Mouse (Mus musculus): ENCODE data around the gene Pigw. TPM values are rescaled to one million over a fixed set of nuclear protein-coding genes. Genes with fewer than 3 reads are reported as not detected.

Pigw gene
- total and polyA plus RNA-seq, 3 experiments, result 2.7 to 3.5 TPM; not detected in 1

DNA sequence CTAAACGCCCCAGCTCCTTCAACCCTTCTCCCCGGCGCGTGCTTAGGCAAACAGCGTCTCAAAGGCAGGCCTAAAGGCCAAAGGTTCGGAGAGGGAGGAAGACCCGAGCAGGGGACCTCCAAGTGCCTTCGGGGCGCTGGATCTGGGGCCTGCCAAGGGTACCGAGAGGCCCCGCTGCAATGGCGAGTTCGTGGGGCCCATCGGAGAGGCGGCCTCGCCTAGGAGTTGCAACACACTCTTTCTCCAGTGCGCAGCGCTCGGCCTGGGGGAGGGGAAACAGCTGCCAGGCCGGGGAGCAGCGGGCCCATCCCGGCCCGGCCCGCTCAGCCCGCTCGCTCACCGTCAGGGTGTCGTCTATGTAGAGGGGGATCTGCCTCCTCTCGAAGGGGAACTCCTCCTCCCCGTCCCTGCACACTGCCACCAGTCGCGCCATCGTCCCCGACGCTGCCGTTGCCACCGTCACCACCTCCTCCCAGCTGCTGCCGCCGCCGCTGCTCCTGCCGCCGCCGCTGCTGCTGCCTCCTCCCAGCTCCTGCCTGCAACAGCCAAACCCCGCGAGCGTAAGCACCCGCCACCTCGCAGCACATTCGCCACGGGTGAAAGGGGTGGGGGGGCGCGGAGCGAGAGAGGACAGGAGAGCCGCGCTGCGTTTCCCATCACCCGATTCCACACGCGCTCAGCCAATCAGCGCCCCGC lies 10.4 kb downstream of the Pigw start (continued):
- no peak for TF ChIP-seq NRF1 (IDR thresholded peaks at IDR 0.05; ENCODE audit: insufficient read depth, low read depth, low read length, poor library complexity, severe bottlenecking)
- no peak for TF ChIP-seq TAL1 (IDR thresholded peaks at IDR 0.05; ENCODE audit: low read length)
- no peak for TF ChIP-seq JUND (IDR thresholded peaks at IDR 0.05; ENCODE audit: low read depth, low read length)
- TF ChIP-seq MAFK (IDR thresholded peaks at IDR 0.05; ENCODE audit: borderline replicate concordance, low read depth, low read length), result no peak

DNA sequence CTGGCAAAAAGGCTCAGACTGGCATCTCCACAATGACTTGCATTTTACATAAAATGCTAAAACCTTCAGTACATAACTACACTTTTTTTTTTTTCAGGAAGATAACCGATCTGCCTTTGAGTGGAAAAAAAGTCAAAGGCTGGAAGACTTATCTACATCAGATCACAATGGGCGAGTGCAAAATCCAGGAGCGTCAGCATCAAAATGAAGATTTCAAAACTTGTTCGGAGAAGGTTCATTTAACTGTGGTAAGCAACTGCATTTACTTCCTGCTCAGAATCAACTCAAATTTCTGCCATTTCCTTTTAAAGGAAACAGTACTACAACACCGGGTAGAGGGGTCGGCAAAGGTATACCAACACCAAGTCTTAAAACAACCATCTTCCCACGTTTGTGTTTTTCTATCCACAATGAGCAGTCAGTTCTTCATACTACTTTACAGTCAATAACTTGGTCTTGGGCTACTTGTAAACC lies 11.3 kb downstream of the Pigw start:
- Histone ChIP-seq H3K9me3 (replicated peaks; ENCODE audit: insufficient read depth, low read length) (no peaks in the 10 kb centered on the region), H3K27ac (ENCODE audit: control insufficient read depth, low read depth, low read length) (peak overlapping the region; percentile 70), H3K36me3 (ENCODE audit: control insufficient read depth in 1 of 2, insufficient read depth in 2 of 2, low read length in 2 of 2) (peaks cover 27 to 55% of the 10 kb centered on the region in 2 experiments), H3K4me3 (ENCODE audit: control insufficient read depth in 1 of 2, insufficient read depth in 1 of 2, low read depth in 2 of 2, low read length in 2 of 2) (peak overlapping the region; percentile 97 to 98), H3K4me1 (ENCODE audit: control insufficient read depth in 1 of 2, insufficient read depth in 2 of 2, low read length in 2 of 2) (peaks cover 16 to 43% of the 10 kb centered on the region in 2 experiments), H3K27me3 (ENCODE audit: control insufficient read depth in 1 of 2, insufficient read depth in 2 of 2, low read length in 2 of 2) (no peaks in the 10 kb centered on the region), H3K79me2 (ENCODE audit: control insufficient read depth, insufficient read depth, low read length, poor library complexity) (peaks cover 60% of the 10 kb centered on the region), H3K9ac (ENCODE audit: control insufficient read depth, low read depth, low read length, poor library complexity, severe bottlenecking) (peak overlapping the region; percentile 95)
- TF ChIP-seq TAL1 (IDR thresholded peaks at IDR 0.05; ENCODE audit: low read length) (no peak), E2F4 (IDR thresholded peaks at IDR 0.05; ENCODE audit: borderline replicate concordance, low read depth, low read length) (no peak), GABPA (IDR thresholded peaks at IDR 0.05; ENCODE audit: low read depth, low read length) (peak; percentile 45; the same call in 1 of the 2 replicates), MYC (IDR thresholded peaks at IDR 0.05; ENCODE audit: low read depth, low read length) (peak; percentile 51), EP300 (IDR thresholded peaks at IDR 0.05; ENCODE audit: low read depth in 1 of 2, low read length in 2 of 2) (peak; percentile 39 to 75; a peak in 3 of 4 replicates), ELF1 (IDR thresholded peaks at IDR 0.05; ENCODE audit: low read depth, low read length) (peak; percentile 44; the same call in 1 of the 2 replicates), GATA1 (IDR thresholded peaks at IDR 0.05; ENCODE audit: low read depth, low read length) (peak; percentile 74), ETS1 (IDR thresholded peaks at IDR 0.05; ENCODE audit: low read depth, low read length) (peak; percentile 24; the same call in 1 of the 2 replicates), ZC3H11A (IDR thresholded peaks at IDR 0.05; ENCODE audit: low read depth, low read length) (no peak), USF1 (IDR thresholded peaks at IDR 0.05; ENCODE audit: low read depth, low read length) (no peak), CTCF (IDR thresholded peaks at IDR 0.05 in 2 of 3, conservative IDR thresholded peaks at IDR 0.05 in 1 of 3; ENCODE audit: control insufficient read depth in 1 of 3, insufficient read depth in 1 of 3, low read depth in 2 of 3, low read length in 3 of 3, poor library complexity in 1 of 3, severe bottlenecking in 1 of 3) (no peak), MAZ (IDR thresholded peaks at IDR 0.05; ENCODE audit: low read depth, low read length) (0 out of 2 replicates have a peak, but pooled peaks have one; percentile 51), CHD1 (IDR thresholded peaks at IDR 0.05; ENCODE audit: low read depth, low read length) (0 out of 2 replicates have a peak, but pooled peaks have one; percentile 5), POLR2AphosphoS2 (IDR thresholded peaks at IDR 0.05; ENCODE audit: low read length) (no peak), SIN3A (IDR thresholded peaks at IDR 0.05; ENCODE audit: low read length) (peak; percentile 87), MXI1 (IDR thresholded peaks at IDR 0.05; ENCODE audit: low read depth, low read length) (peak; percentile 42), TBP (IDR thresholded peaks at IDR 0.05; ENCODE audit: low read depth, low read length) (0 out of 2 replicates have a peak, but pooled peaks have one; percentile 30), ZNF384 (IDR thresholded peaks at IDR 0.05; ENCODE audit: low read depth, low read length) (peak; percentile 94), RCOR1 (IDR thresholded peaks at IDR 0.05; ENCODE audit: low read depth, low read length) (no peak)
- DNase-seq (ENCODE audit: low read depth, low spot score), result peak; percentile 79
